Mouse (Mus musculus): ENCODE measurements around the gene Gm7075. TPM values are rescaled to one million over a fixed set of nuclear protein-coding genes. Genes with fewer than 3 reads are reported as not detected.

The Gm7075 gene
- polyA plus RNA-seq, 1 experiment from 2014 or later = not detected

GRCm38 (mm10) chr10:63432887-63433286 is 11.3 kb upstream of the Gm7075 start:
- Histone ChIP-seq H3K27me3 (ENCODE audit: control insufficient read depth, insufficient read depth, low read depth, low read length) (no peaks in the 10 kb centered on the region), H3K4me1 (replicated peaks; ENCODE audit: control insufficient read depth, insufficient read depth, low read length) (no peaks in the 10 kb centered on the region), H3K4me3 (ENCODE audit: low read length) (no peak overlapping the region), H3K9ac (ENCODE audit: low read length) (no peak overlapping the region), H3K9me3 (ENCODE audit: control insufficient read depth, low read length) (no peaks in the 10 kb centered on the region), H3K36me3 (ENCODE audit: control insufficient read depth, insufficient read depth, low read length) (no peaks in the 10 kb centered on the region), H3K4me2 (ENCODE audit: low read depth, low read length) (no peak overlapping the region), H3K27ac (ENCODE audit: low read length) (no peak overlapping the region)
- WGBS = 56% methylated on average over 2 of the region's 2 CpGs
- no peak for ATAC-seq (ENCODE audit: low read depth)

GRCm38 (mm10) chr10:63432099-63432498 is 10.5 kb upstream of the Gm7075 start:
- H3K9ac ChIP-seq (ENCODE audit: low read length) = no peak overlapping the region
- H3K4me2 ChIP-seq (ENCODE audit: low read depth, low read length) = no peak overlapping the region
- no peak overlapping the region for H3K4me3 ChIP-seq (ENCODE audit: low read length)
- no peaks in the 10 kb centered on the region for H3K27me3 ChIP-seq (ENCODE audit: control insufficient read depth, insufficient read depth, low read depth, low read length)
- no peaks in the 10 kb centered on the region for H3K36me3 ChIP-seq (ENCODE audit: control insufficient read depth, insufficient read depth, low read length)
- H3K9me3 ChIP-seq (ENCODE audit: control insufficient read depth, low read length) = no peaks in the 10 kb centered on the region
- H3K4me1 ChIP-seq (replicated peaks; ENCODE audit: control insufficient read depth, insufficient read depth, low read length) = no peaks in the 10 kb centered on the region
- no peak for ATAC-seq (ENCODE audit: low read depth)
- 87% methylated on average over 8 of the region's 8 CpGs for WGBS
- H3K27ac ChIP-seq (ENCODE audit: low read length) = no peak overlapping the region

- no peaks in the 10 kb centered on the region for H3K36me3 ChIP-seq (ENCODE audit: control insufficient read depth, insufficient read depth, low read length)
- 88% methylated on average over 7 of the region's 7 CpGs for WGBS
- no peak overlapping the region for H3K4me2 ChIP-seq (ENCODE audit: low read depth, low read length)
- no peaks in the 10 kb centered on the region for H3K27me3 ChIP-seq (ENCODE audit: control insufficient read depth, insufficient read depth, low read depth, low read length)
- H3K4me1 ChIP-seq (replicated peaks; ENCODE audit: control insufficient read depth, insufficient read depth, low read length) = no peaks in the 10 kb centered on the region
- no peaks in the 10 kb centered on the region for H3K9me3 ChIP-seq (ENCODE audit: control insufficient read depth, low read length)
- no peak overlapping the region for H3K4me3 ChIP-seq (ENCODE audit: low read length)
- no peak overlapping the region for H3K27ac ChIP-seq (ENCODE audit: low read length)
- ATAC-seq (ENCODE audit: low read depth) = no peak
- H3K9ac ChIP-seq (ENCODE audit: low read length) = no peak overlapping the region
Measured at GRCm38 (mm10) chr10:63431221-63431736, 9.7 kb upstream of the Gm7075 start.

- H3K27ac ChIP-seq (ENCODE audit: low read length) = peak within 1 kb of the TSS; percentile 68
Measured at GRCm38 (mm10) chr10:63429785-63430305, 8.3 kb upstream of the Gm7075 start, which contains the start of gene Ctnna3. Ctnna3 (plus strand) TSS chr10:63430098.

GRCm38 (mm10) chr10:63429380-63429779 is 7.8 kb upstream of the Gm7075 start:
- Histone ChIP-seq H3K9ac (ENCODE audit: low read length) (peak overlapping the region; percentile 82), H3K27me3 (ENCODE audit: control insufficient read depth, insufficient read depth, low read depth, low read length) (no peaks in the 10 kb centered on the region), H3K36me3 (ENCODE audit: control insufficient read depth, insufficient read depth, low read length) (no peaks in the 10 kb centered on the region), H3K4me3 (ENCODE audit: low read length) (peak overlapping the region; percentile 87), H3K4me2 (ENCODE audit: low read depth, low read length) (peak overlapping the region; percentile 82), H3K27ac (ENCODE audit: low read length) (peak overlapping the region; percentile 68), H3K9me3 (ENCODE audit: control insufficient read depth, low read length) (no peaks in the 10 kb centered on the region), H3K4me1 (replicated peaks; ENCODE audit: control insufficient read depth, insufficient read depth, low read length) (no peaks in the 10 kb centered on the region)
- WGBS = under 1% methylated on average over 34 of the region's 34 CpGs
- ATAC-seq (ENCODE audit: low read depth) = peak; percentile 96

More at GRCm38 (mm10) chr10:63429785-63430305, 8.3 kb upstream of the Gm7075 start, which contains the start of gene Ctnna3:
- ATAC-seq (ENCODE audit: low read depth) = peak; percentile 91
- Histone ChIP-seq H3K4me1 (replicated peaks; ENCODE audit: control insufficient read depth, insufficient read depth, low read length) (no peaks in the 10 kb centered on the region), H3K9me3 (ENCODE audit: control insufficient read depth, low read length) (no peaks in the 10 kb centered on the region), H3K4me3 (ENCODE audit: low read length) (peak within 1 kb of the TSS; percentile 87), H3K27me3 (ENCODE audit: control insufficient read depth, insufficient read depth, low read depth, low read length) (no peaks in the 10 kb centered on the region), H3K9ac (ENCODE audit: low read length) (peak within 1 kb of the TSS; percentile 82), H3K36me3 (ENCODE audit: control insufficient read depth, insufficient read depth, low read length) (no peaks in the 10 kb centered on the region), H3K4me2 (ENCODE audit: low read depth, low read length) (peak within 1 kb of the TSS; percentile 82)
- WGBS = under 1% methylated on average over 54 of the region's 55 CpGs

- H3K27me3 ChIP-seq (ENCODE audit: control insufficient read depth, insufficient read depth, low read depth, low read length) = no peaks in the 10 kb centered on the region
Measured at GRCm38 (mm10) chr10:63429023-63429340, 7.4 kb upstream of the Gm7075 start.

GRCm38 (mm10) chr10:63428243-63429022 is 6.8 kb upstream of the Gm7075 start:
- no peak for ATAC-seq (ENCODE audit: low read depth)
- 14% methylated on average over 19 of the region's 19 CpGs for WGBS
- H3K36me3 ChIP-seq (ENCODE audit: control insufficient read depth, insufficient read depth, low read length) = no peaks in the 10 kb centered on the region
- H3K9ac ChIP-seq (ENCODE audit: low read length) = peak overlapping the region; percentile 65
- no peaks in the 10 kb centered on the region for H3K27me3 ChIP-seq (ENCODE audit: control insufficient read depth, insufficient read depth, low read depth, low read length)
- peak overlapping the region; percentile 82 for H3K4me2 ChIP-seq (ENCODE audit: low read depth, low read length)
- peak overlapping the region; percentile 87 for H3K4me3 ChIP-seq (ENCODE audit: low read length)
- no peaks in the 10 kb centered on the region for H3K9me3 ChIP-seq (ENCODE audit: control insufficient read depth, low read length)
- 0 out of 2 replicates have a peak overlapping the region, but pooled peaks have one; percentile 4 for H3K27ac ChIP-seq (ENCODE audit: low read length)
- H3K4me1 ChIP-seq (replicated peaks; ENCODE audit: control insufficient read depth, insufficient read depth, low read length) = no peaks in the 10 kb centered on the region

More at GRCm38 (mm10) chr10:63429023-63429340, 7.4 kb upstream of the Gm7075 start:
- Histone ChIP-seq H3K4me3 (ENCODE audit: low read length) (peak overlapping the region; percentile 87), H3K4me1 (replicated peaks; ENCODE audit: control insufficient read depth, insufficient read depth, low read length) (no peaks in the 10 kb centered on the region), H3K27ac (ENCODE audit: low read length) (0 out of 2 replicates have a peak overlapping the region, but pooled peaks have one; percentile 4), H3K4me2 (ENCODE audit: low read depth, low read length) (peak overlapping the region; percentile 82), H3K36me3 (ENCODE audit: control insufficient read depth, insufficient read depth, low read length) (no peaks in the 10 kb centered on the region), H3K9me3 (ENCODE audit: control insufficient read depth, low read length) (no peaks in the 10 kb centered on the region), H3K9ac (ENCODE audit: low read length) (peak overlapping the region; percentile 65)
- no peak for ATAC-seq (ENCODE audit: low read depth)
- 1% methylated on average over 11 of the region's 11 CpGs for WGBS

- 77% methylated on average over 8 of the region's 8 CpGs for WGBS
- no peaks in the 10 kb centered on the region for H3K27me3 ChIP-seq (ENCODE audit: control insufficient read depth, insufficient read depth, low read depth, low read length)
- no peak for ATAC-seq (ENCODE audit: low read depth)
- H3K36me3 ChIP-seq (ENCODE audit: control insufficient read depth, insufficient read depth, low read length) = no peaks in the 10 kb centered on the region
- no peaks in the 10 kb centered on the region for H3K9me3 ChIP-seq (ENCODE audit: control insufficient read depth, low read length)
- no peak overlapping the region for H3K9ac ChIP-seq (ENCODE audit: low read length)
- H3K4me3 ChIP-seq (ENCODE audit: low read length) = no peak overlapping the region
- no peak overlapping the region for H3K27ac ChIP-seq (ENCODE audit: low read length)
- H3K4me1 ChIP-seq (replicated peaks; ENCODE audit: control insufficient read depth, insufficient read depth, low read length) = no peaks in the 10 kb centered on the region
- H3K4me2 ChIP-seq (ENCODE audit: low read depth, low read length) = no peak overlapping the region
Measured at GRCm38 (mm10) chr10:63427146-63427545, 5.6 kb upstream of the Gm7075 start.

GRCm38 (mm10) chr10:63424475-63424814 is 2.9 kb upstream of the Gm7075 start:
- H3K27ac ChIP-seq (ENCODE audit: low read length) = no peak overlapping the region
- H3K4me1 ChIP-seq (replicated peaks; ENCODE audit: control insufficient read depth, insufficient read depth, low read length) = no peaks in the 10 kb centered on the region
- H3K9me3 ChIP-seq (ENCODE audit: control insufficient read depth, low read length) = no peaks in the 10 kb centered on the region
- no peak overlapping the region for H3K9ac ChIP-seq (ENCODE audit: low read length)
- no peaks in the 10 kb centered on the region for H3K27me3 ChIP-seq (ENCODE audit: control insufficient read depth, insufficient read depth, low read depth, low read length)
- no peak overlapping the region for H3K4me3 ChIP-seq (ENCODE audit: low read length)
- no peaks in the 10 kb centered on the region for H3K36me3 ChIP-seq (ENCODE audit: control insufficient read depth, insufficient read depth, low read length)
- no peak overlapping the region for H3K4me2 ChIP-seq (ENCODE audit: low read depth, low read length)
- ATAC-seq (ENCODE audit: low read depth) = no peak

All from lung, embryonic 16.5 days (tissue).